8 mouse cellular contexts compared by ENCODE assay signal in the genomic region with DNA sequence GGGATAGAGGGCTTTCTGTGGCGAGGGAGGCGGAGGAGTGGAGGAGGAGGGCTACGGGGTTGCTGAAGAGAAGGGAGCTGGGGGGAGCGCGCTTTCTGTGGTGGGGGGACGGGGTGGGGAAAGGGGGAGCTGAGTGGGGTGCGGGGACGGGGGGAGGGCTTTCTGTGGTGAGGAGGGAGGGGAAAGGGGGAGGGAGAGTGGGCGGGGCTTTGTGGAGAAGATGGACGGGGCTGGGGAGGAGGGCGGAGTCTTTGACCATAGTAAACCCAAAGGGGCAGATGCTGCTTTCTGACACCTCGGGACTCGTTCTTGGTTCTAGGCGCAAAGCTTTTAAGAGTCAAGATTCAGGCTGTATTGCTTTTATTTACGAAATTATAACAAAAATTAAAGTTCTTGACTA. TPM values are rescaled to one million over a fixed set of nuclear protein-coding genes. Genes with fewer than 3 reads are reported as not detected.
DNase-seq lines count a peak whose midpoint lies in the region; ATAC-seq and TF ChIP-seq lines count a peak whose summit lies in the region.

No protein-coding gene starts in this region.

- H3K9ac ChIP-seq in forebrain, postnatal 0 days, result peak overlapping the region; percentile 88
- peak overlapping the region; percentile 74 for H3K9ac ChIP-seq in midbrain, postnatal 0 days (replicated peaks; ENCODE audit: low read length, poor library complexity, severe bottlenecking)

- no peak for TF ChIP-seq POLR2A in testis, adult 2 months (IDR thresholded peaks at IDR 0.05; ENCODE audit: control insufficient read depth, low read depth, low read length)

- peak overlapping the region; percentile 79 for H3K4me2 ChIP-seq in forebrain, postnatal 0 days (ENCODE audit: low read depth)
- peak overlapping the region; percentile 54 for H3K4me2 ChIP-seq in midbrain, postnatal 0 days (ENCODE audit: low read depth, low read length, poor library complexity, severe bottlenecking)

- TF ChIP-seq CTCF in forebrain, postnatal 0 days (IDR thresholded peaks at IDR 0.05; ENCODE audit: low read depth), result no peak
- no peak for TF ChIP-seq CTCF in midbrain, postnatal 0 days (IDR thresholded peaks at IDR 0.05)
- TF ChIP-seq CTCF in testis, adult 2 months (IDR thresholded peaks at IDR 0.05; ENCODE audit: control insufficient read depth, insufficient read depth, insufficient replicate concordance, low read depth, low read length), result no peak

- H3K36me3 ChIP-seq in forebrain, postnatal 0 days (ENCODE audit: insufficient read depth), result peaks cover 34% of the 10 kb centered on the region
- peaks cover 17% of the 10 kb centered on the region for H3K36me3 ChIP-seq in midbrain, postnatal 0 days (ENCODE audit: insufficient read depth, low read length)
- peaks cover 2% of the 10 kb centered on the region for H3K36me3 ChIP-seq in testis, adult 2 months (ENCODE audit: control insufficient read depth, insufficient read depth, low read length)

- no peaks in the 10 kb centered on the region for H3K4me1 ChIP-seq in forebrain, postnatal 0 days (ENCODE audit: insufficient read depth)
- H3K4me1 ChIP-seq in midbrain, postnatal 0 days (ENCODE audit: insufficient read depth, low read length), result no peaks in the 10 kb centered on the region
- no peaks in the 10 kb centered on the region; the same call in none of the 2 replicates for H3K4me1 ChIP-seq in testis, adult 2 months (ENCODE audit: control insufficient read depth, insufficient read depth, low read length)

- WGBS in forebrain, postnatal 0 days, result 4% methylated on average over 14 of the region's 15 CpGs
- under 1% methylated on average over 10 of the region's 15 CpGs for WGBS in midbrain, postnatal 0 days

- peak; percentile 75 for DNase-seq in thymus, postnatal 14 days
- DNase-seq in thymus, adult 18-20 months, result no peak
- DNase-seq in c-Kit-positive CD71-positive TER-119-positive erythroid progenitor cells, embryonic 14.5 days (ENCODE audit: low spot score), result peak; percentile 64
- peak; percentile 76 for DNase-seq in forebrain, postnatal 0 days
- peak; percentile 85 for DNase-seq in induced T-regulatory cell, adult 2 months (ENCODE audit: low read depth)
- peak; percentile 89 for DNase-seq in liver
- DNase-seq in midbrain, postnatal 0 days (ENCODE audit: low spot score), result peak; percentile 80

- H3K9me3 ChIP-seq in forebrain, postnatal 0 days (ENCODE audit: low read length), result no peaks in the 10 kb centered on the region
- H3K9me3 ChIP-seq in midbrain, postnatal 0 days (ENCODE audit: low read length), result no peaks in the 10 kb centered on the region

- no peaks in the 10 kb centered on the region for H3K27me3 ChIP-seq in forebrain, postnatal 0 days (ENCODE audit: insufficient read depth, low read length)
- H3K27me3 ChIP-seq in midbrain, postnatal 0 days (ENCODE audit: insufficient read depth, low read length), result no peaks in the 10 kb centered on the region
- H3K27me3 ChIP-seq in testis, adult 2 months (ENCODE audit: control insufficient read depth, insufficient read depth, low read length), result no peaks in the 10 kb centered on the region

- peak overlapping the region; percentile 73 for H3K4me3 ChIP-seq in forebrain, postnatal 0 days (ENCODE audit: low read depth, low read length)
- H3K4me3 ChIP-seq in midbrain, postnatal 0 days (ENCODE audit: low read depth, low read length), result peak overlapping the region; percentile 66
- peak overlapping the region; percentile 87 for H3K4me3 ChIP-seq in testis, adult 2 months (ENCODE audit: control insufficient read depth, low read depth, low read length)

- peak overlapping the region; percentile 96 for H3K27ac ChIP-seq in forebrain, postnatal 0 days (ENCODE audit: low read depth, low read length)
- H3K27ac ChIP-seq in midbrain, postnatal 0 days (ENCODE audit: low read depth, low read length), result peak overlapping the region; percentile 92
- H3K27ac ChIP-seq in testis, adult 2 months (ENCODE audit: control insufficient read depth, insufficient read depth, low read depth, low read length), result peak overlapping the region; percentile 72

- peak; percentile 2; the same call in 1 of the 2 replicates for ATAC-seq in forebrain, postnatal 0 days
- ATAC-seq in midbrain, postnatal 0 days (ENCODE audit: low FRiP score), result peak; percentile 38

RNA-seq across cellular contexts. Expression of gene Sfr1, which starts 0.4 kb away (rescaled TPM):
- 67.0 and 85.9 TPM in 2 replicates for total RNA-seq in forebrain, postnatal 0 days (2014; rRNA removed)
- 211 and 215 TPM in 2 replicates for polyA plus RNA-seq in forebrain, postnatal 0 days (2015; fragmentation: Nextera tagmentation; extraction: Ambion mirVana)
- 42.7 and 48.9 TPM in 2 replicates for total RNA-seq in midbrain, postnatal 0 days (2014; rRNA removed)
- 183 TPM in 2 replicates for polyA plus RNA-seq in midbrain, postnatal 0 days (2015; fragmentation: Nextera tagmentation; extraction: Ambion mirVana)
- 34.1 and 37.8 TPM in 2 replicates for polyA plus RNA-seq in testis, adult 2 months (2012; rRNA removed)

RNA-seq across cellular contexts. Expression of gene Col17a1, which starts 40.0 kb away (rescaled TPM):
- total RNA-seq in forebrain, postnatal 0 days (2014; rRNA removed), result 0.08 and 0.57 TPM in 2 replicates
- polyA plus RNA-seq in forebrain, postnatal 0 days (2015; fragmentation: Nextera tagmentation; extraction: Ambion mirVana), result 0.08 and 0.42 TPM in 2 replicates
- 0.33 and 1.6 TPM in 2 replicates for total RNA-seq in midbrain, postnatal 0 days (2014; rRNA removed)
- polyA plus RNA-seq in midbrain, postnatal 0 days (2015; fragmentation: Nextera tagmentation; extraction: Ambion mirVana), result 0.33 and 0.39 TPM in 2 replicates
- polyA plus RNA-seq in testis, adult 2 months (2012; rRNA removed), result 2.1 and 2.9 TPM in 2 replicates

Comparison
In these comparisons a context has a peak if more than half of its experiments do, and no peak if none do; other contexts are left out.
1. DNase-seq: peak in thymus, postnatal 14 days (single experiment), c-Kit-positive CD71-positive TER-119-positive erythroid progenitor cells, embryonic 14.5 days (single experiment), forebrain, postnatal 0 days (single experiment), induced T-regulatory cell, adult 2 months (single experiment), liver (single experiment) and midbrain, postnatal 0 days (single experiment); none in thymus, adult 18-20 months (0 of 2).
2. Peak in every context shown above with its lines, with median percentiles within 50 percentile points of each other: H3K27ac ChIP-seq and H3K4me3 ChIP-seq.